Mouse (Mus musculus): Measurements from ENCODE around the gene Nek7. TPM values are rescaled to one million over a fixed set of nuclear protein-coding genes. Genes with fewer than 3 reads are reported as not detected.

Gene Nek7
- polyA plus RNA-seq, 1 experiment from 2014 or later = 29.4 TPM

DNA sequence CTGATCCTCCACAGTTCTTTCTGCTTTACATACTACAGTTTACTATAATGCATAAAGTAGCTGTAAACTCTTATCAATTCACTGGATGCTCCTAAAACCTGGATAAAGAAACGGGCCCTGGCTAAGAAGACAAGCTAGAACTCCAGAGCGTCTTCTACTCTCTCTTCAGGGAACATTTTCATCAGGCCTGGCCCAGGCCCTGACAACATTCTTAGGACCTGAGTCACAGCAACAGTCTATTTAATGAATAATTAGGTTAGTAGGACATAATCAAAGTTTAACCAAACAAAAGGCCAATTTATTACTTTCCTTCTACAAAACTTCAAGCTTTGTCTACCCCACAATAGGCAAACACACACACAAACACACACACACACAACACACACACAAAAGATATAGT, 15.2 kb downstream of the Nek7 start:
- Histone ChIP-seq H3K9ac (ENCODE audit: low read depth, low read length) (no peak overlapping the region), H3K4me2 (no peak overlapping the region), H3K27me3 (replicated peaks; ENCODE audit: control insufficient read depth, insufficient read depth, low read length) (no peaks in the 10 kb centered on the region), H3K4me3 (ENCODE audit: low read depth, low read length) (no peak overlapping the region), H3K4me1 (replicated peaks; ENCODE audit: control insufficient read depth, insufficient read depth, low read length) (no peaks in the 10 kb centered on the region; the same call in 1 of the 2 replicates), H3K36me3 (ENCODE audit: control insufficient read depth, insufficient read depth, low read length) (no peaks in the 10 kb centered on the region), H3K27ac (ENCODE audit: low read depth, low read length) (no peak overlapping the region), H3K9me3 (ENCODE audit: control insufficient read depth, low read length) (no peaks in the 10 kb centered on the region)
- DNase-seq (ENCODE audit: low spot score) (no peak), ATAC-seq (replicated peaks; ENCODE audit: low FRiP score) (no peak)
- 72% methylated on average over 2 of the region's 2 CpGs for WGBS

DNA sequence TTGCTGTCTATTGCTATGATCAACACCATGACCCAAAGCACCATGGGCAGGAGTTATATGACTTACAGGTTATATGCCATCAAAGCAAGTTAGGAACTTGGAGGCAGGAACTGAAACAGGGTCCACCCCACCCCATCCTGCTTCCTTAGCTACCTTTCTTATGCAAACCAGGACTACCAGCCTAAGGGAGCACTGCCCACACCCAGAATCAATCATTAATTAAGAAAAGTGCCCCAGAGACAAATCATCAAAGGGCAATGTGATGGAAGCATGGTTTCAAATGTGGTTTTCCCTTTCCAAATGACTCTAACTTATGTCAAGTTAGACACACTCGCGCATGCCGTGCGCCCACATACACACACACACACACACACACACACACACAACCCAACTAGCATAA, 16.0 kb downstream of the Nek7 start:
- Histone ChIP-seq H3K9ac (ENCODE audit: low read depth, low read length) (no peak overlapping the region), H3K27ac (ENCODE audit: low read depth, low read length) (no peak overlapping the region), H3K9me3 (ENCODE audit: control insufficient read depth, low read length) (no peaks in the 10 kb centered on the region), H3K36me3 (ENCODE audit: control insufficient read depth, insufficient read depth, low read length) (no peaks in the 10 kb centered on the region), H3K4me3 (ENCODE audit: low read depth, low read length) (no peak overlapping the region), H3K27me3 (replicated peaks; ENCODE audit: control insufficient read depth, insufficient read depth, low read length) (no peaks in the 10 kb centered on the region), H3K4me1 (replicated peaks; ENCODE audit: control insufficient read depth, insufficient read depth, low read length) (no peaks in the 10 kb centered on the region; the same call in 1 of the 2 replicates), H3K4me2 (no peak overlapping the region)
- ATAC-seq (replicated peaks; ENCODE audit: low FRiP score) = no peak
- no peak for DNase-seq (ENCODE audit: low spot score)
- 90% methylated on average over 4 of the region's 4 CpGs for WGBS

GRCm38 (mm10) chr1:138598087-138598486, 21.9 kb downstream of the Nek7 start:
- H3K27ac ChIP-seq (ENCODE audit: low read depth, low read length) = no peak overlapping the region

GRCm38 (mm10) chr1:138596127-138596706, 23.7 kb downstream of the Nek7 start:
- H3K4me1 ChIP-seq (replicated peaks; ENCODE audit: control insufficient read depth, insufficient read depth, low read length) = no peaks in the 10 kb centered on the region; the same call in 1 of the 2 replicates
- H3K4me3 ChIP-seq (ENCODE audit: low read depth, low read length) = no peak overlapping the region
- no peak overlapping the region for H3K27ac ChIP-seq (ENCODE audit: low read depth, low read length)
- H3K27me3 ChIP-seq (replicated peaks; ENCODE audit: control insufficient read depth, insufficient read depth, low read length) = no peaks in the 10 kb centered on the region
- H3K4me2 ChIP-seq = no peak overlapping the region
- no peaks in the 10 kb centered on the region for H3K9me3 ChIP-seq (ENCODE audit: control insufficient read depth, low read length)
- no peak for DNase-seq (ENCODE audit: low spot score)
- no peaks in the 10 kb centered on the region for H3K36me3 ChIP-seq (ENCODE audit: control insufficient read depth, insufficient read depth, low read length)
- ATAC-seq (replicated peaks; ENCODE audit: low FRiP score) = no peak
- H3K9ac ChIP-seq (ENCODE audit: low read depth, low read length) = no peak overlapping the region
- 77% methylated on average over 4 of the region's 4 CpGs for WGBS

More at GRCm38 (mm10) chr1:138598087-138598486, 21.9 kb downstream of the Nek7 start:
- H3K9me3 ChIP-seq (ENCODE audit: control insufficient read depth, low read length) = no peaks in the 10 kb centered on the region
- no peak overlapping the region for H3K4me3 ChIP-seq (ENCODE audit: low read depth, low read length)
- no peaks in the 10 kb centered on the region for H3K27me3 ChIP-seq (replicated peaks; ENCODE audit: control insufficient read depth, insufficient read depth, low read length)
- H3K36me3 ChIP-seq (ENCODE audit: control insufficient read depth, insufficient read depth, low read length) = no peaks in the 10 kb centered on the region
- no peak for ATAC-seq (replicated peaks; ENCODE audit: low FRiP score)
- no peak overlapping the region for H3K9ac ChIP-seq (ENCODE audit: low read depth, low read length)
- H3K4me1 ChIP-seq (replicated peaks; ENCODE audit: control insufficient read depth, insufficient read depth, low read length) = no peaks in the 10 kb centered on the region; the same call in 1 of the 2 replicates
- WGBS = 84% methylated on average over 11 of the region's 11 CpGs
- no peak for DNase-seq (ENCODE audit: low spot score)
- H3K4me2 ChIP-seq = no peak overlapping the region

GRCm38 (mm10) chr1:138594910-138595309, 25.0 kb downstream of the Nek7 start:
- Histone ChIP-seq H3K4me2 (no peak overlapping the region), H3K4me3 (ENCODE audit: low read depth, low read length) (no peak overlapping the region), H3K27ac (ENCODE audit: low read depth, low read length) (no peak overlapping the region), H3K27me3 (replicated peaks; ENCODE audit: control insufficient read depth, insufficient read depth, low read length) (no peaks in the 10 kb centered on the region), H3K4me1 (replicated peaks; ENCODE audit: control insufficient read depth, insufficient read depth, low read length) (no peaks in the 10 kb centered on the region; the same call in 1 of the 2 replicates), H3K9me3 (ENCODE audit: control insufficient read depth, low read length) (no peaks in the 10 kb centered on the region), H3K9ac (ENCODE audit: low read depth, low read length) (no peak overlapping the region), H3K36me3 (ENCODE audit: control insufficient read depth, insufficient read depth, low read length) (no peaks in the 10 kb centered on the region)
- no peak for DNase-seq (ENCODE audit: low spot score)
- no peak for ATAC-seq (replicated peaks; ENCODE audit: low FRiP score)
- 90% methylated on average over 5 of the region's 5 CpGs for WGBS

- Histone ChIP-seq H3K36me3 (ENCODE audit: control insufficient read depth, insufficient read depth, low read length) (no peaks in the 10 kb centered on the region), H3K27me3 (replicated peaks; ENCODE audit: control insufficient read depth, insufficient read depth, low read length) (no peaks in the 10 kb centered on the region), H3K4me3 (ENCODE audit: low read depth, low read length) (no peak overlapping the region), H3K9me3 (ENCODE audit: control insufficient read depth, low read length) (no peaks in the 10 kb centered on the region), H3K4me2 (no peak overlapping the region), H3K4me1 (replicated peaks; ENCODE audit: control insufficient read depth, insufficient read depth, low read length) (no peaks in the 10 kb centered on the region; the same call in 1 of the 2 replicates), H3K27ac (ENCODE audit: low read depth, low read length) (no peak overlapping the region), H3K9ac (ENCODE audit: low read depth, low read length) (no peak overlapping the region)
- no peak for ATAC-seq (replicated peaks; ENCODE audit: low FRiP score)
- WGBS = 87% methylated on average over 5 of the region's 5 CpGs
- no peak for DNase-seq (ENCODE audit: low spot score)
Observed at GRCm38 (mm10) chr1:138593922-138594321, 26.0 kb downstream of the Nek7 start.

- Histone ChIP-seq H3K4me2 (no peak overlapping the region), H3K9me3 (ENCODE audit: control insufficient read depth, low read length) (no peaks in the 10 kb centered on the region), H3K36me3 (ENCODE audit: control insufficient read depth, insufficient read depth, low read length) (no peaks in the 10 kb centered on the region), H3K4me1 (replicated peaks; ENCODE audit: control insufficient read depth, insufficient read depth, low read length) (no peaks in the 10 kb centered on the region; the same call in 1 of the 2 replicates), H3K27me3 (replicated peaks; ENCODE audit: control insufficient read depth, insufficient read depth, low read length) (no peaks in the 10 kb centered on the region), H3K4me3 (ENCODE audit: low read depth, low read length) (no peak overlapping the region), H3K27ac (ENCODE audit: low read depth, low read length) (no peak overlapping the region), H3K9ac (ENCODE audit: low read depth, low read length) (no peak overlapping the region)
- WGBS = 85% methylated on average over 4 of the region's 4 CpGs
- ATAC-seq (replicated peaks; ENCODE audit: low FRiP score) (no peak), DNase-seq (ENCODE audit: low spot score) (no peak)
Observed at GRCm38 (mm10) chr1:138592466-138592865, 27.5 kb downstream of the Nek7 start.

DNA sequence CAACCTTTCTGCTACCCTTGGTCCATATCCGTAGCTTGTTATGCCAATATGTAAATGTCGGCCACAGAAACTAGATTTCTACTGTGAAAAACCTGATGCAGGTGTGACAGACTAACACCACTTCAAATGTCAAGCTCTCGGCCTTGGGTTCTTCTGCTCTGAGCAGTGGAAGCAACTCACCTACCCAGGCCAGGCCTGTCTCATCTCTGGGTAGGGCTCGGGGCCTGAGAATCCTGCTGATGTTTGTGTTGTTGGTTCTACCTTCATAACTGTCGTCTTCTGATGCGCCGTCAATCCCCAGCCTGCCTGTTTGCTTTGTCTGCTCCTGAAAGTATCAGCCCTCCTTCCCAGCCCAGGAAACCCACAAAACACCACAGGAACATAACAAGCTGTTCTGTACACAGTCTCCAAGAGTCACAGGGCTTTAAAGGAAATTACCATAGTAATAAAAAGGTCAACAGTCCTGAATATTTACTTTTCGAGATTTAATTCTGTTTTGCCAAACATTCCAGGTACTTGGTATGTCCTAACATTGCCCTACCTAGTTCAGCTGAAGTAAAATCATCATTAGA, 29.4 kb downstream of the Nek7 start:
- Histone ChIP-seq H3K36me3 (ENCODE audit: control insufficient read depth, insufficient read depth, low read length) (no peaks in the 10 kb centered on the region), H3K4me1 (replicated peaks; ENCODE audit: control insufficient read depth, insufficient read depth, low read length) (no peaks in the 10 kb centered on the region), H3K4me2 (no peak overlapping the region), H3K9ac (ENCODE audit: low read depth, low read length) (no peak overlapping the region), H3K9me3 (ENCODE audit: control insufficient read depth, low read length) (no peaks in the 10 kb centered on the region), H3K27me3 (replicated peaks; ENCODE audit: control insufficient read depth, insufficient read depth, low read length) (no peaks in the 10 kb centered on the region), H3K4me3 (ENCODE audit: low read depth, low read length) (no peak overlapping the region), H3K27ac (ENCODE audit: low read depth, low read length) (no peak overlapping the region)
- ATAC-seq (replicated peaks; ENCODE audit: low FRiP score) (no peak), DNase-seq (ENCODE audit: low spot score) (no peak)
- 88% methylated on average over 8 of the region's 8 CpGs for WGBS

DNA sequence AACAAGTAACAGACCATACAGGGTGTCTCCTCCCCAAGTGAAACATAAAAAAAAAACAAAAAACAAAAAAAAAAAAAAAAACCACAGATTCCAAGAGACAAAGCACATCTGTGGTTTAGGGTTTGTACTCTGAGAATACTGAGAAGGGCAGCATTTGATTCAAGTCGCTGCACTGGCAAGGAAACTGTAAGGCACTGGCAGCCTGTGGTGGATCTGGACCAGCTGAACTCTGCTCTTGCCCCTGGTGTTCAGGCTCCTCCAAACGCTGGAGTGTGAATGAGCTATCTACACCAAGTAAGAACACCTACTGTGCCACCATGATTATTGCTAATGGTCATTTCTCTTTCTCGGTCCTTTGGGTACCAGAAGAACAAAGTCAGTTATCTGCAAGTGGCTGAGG, 30.8 kb downstream of the Nek7 start:
- WGBS = 63% methylated on average over 3 of the region's 3 CpGs
- Histone ChIP-seq H3K4me1 (replicated peaks; ENCODE audit: control insufficient read depth, insufficient read depth, low read length) (no peaks in the 10 kb centered on the region), H3K36me3 (ENCODE audit: control insufficient read depth, insufficient read depth, low read length) (no peaks in the 10 kb centered on the region)

More for the DNA sequence above, 30.8 kb downstream of the Nek7 start:
- H3K4me3 ChIP-seq (ENCODE audit: low read depth, low read length) = no peak overlapping the region
- no peak for DNase-seq (ENCODE audit: low spot score)
- H3K27ac ChIP-seq (ENCODE audit: low read depth, low read length) = no peak overlapping the region
- no peak overlapping the region for H3K9ac ChIP-seq (ENCODE audit: low read depth, low read length)
- no peak for ATAC-seq (replicated peaks; ENCODE audit: low FRiP score)
- H3K27me3 ChIP-seq (replicated peaks; ENCODE audit: control insufficient read depth, insufficient read depth, low read length) = no peaks in the 10 kb centered on the region
- no peaks in the 10 kb centered on the region for H3K9me3 ChIP-seq (ENCODE audit: control insufficient read depth, low read length)
- no peak overlapping the region for H3K4me2 ChIP-seq

Data from liver, embryonic 11.5 days (tissue).